Mouse (Mus musculus) lung, adult 2 months (tissue): ENCODE data around the gene Timp3.

Experiments used
- CTCF ChIP-seq: fragments of 200-500 bp; IDR thresholded peaks from 2 replicates; pipeline ENCODE4 v1.5.1; 2011; ENCODE audit warnings: mild to moderate bottlenecking, low read length, control low read depth; ENCODE audit not compliant: insufficient read depth
- POLR2A ChIP-seq: fragments of 200-500 bp; IDR thresholded peaks from 2 replicates; pipeline ENCODE4 v1.6.1; 2011; ENCODE audit warnings: low read depth, mild to moderate bottlenecking, control low read depth, low read length, borderline replicate concordance; ENCODE audit errors: extremely low read depth

- no peak for TF ChIP-seq CTCF
- no peak for TF ChIP-seq POLR2A
These were observed 4.4 kb downstream of the Timp3 start for GRCm38 (mm10) chr10:86304583-86304982.
